ENCODE assay signal across 23 mouse cellular contexts in the genomic region with DNA sequence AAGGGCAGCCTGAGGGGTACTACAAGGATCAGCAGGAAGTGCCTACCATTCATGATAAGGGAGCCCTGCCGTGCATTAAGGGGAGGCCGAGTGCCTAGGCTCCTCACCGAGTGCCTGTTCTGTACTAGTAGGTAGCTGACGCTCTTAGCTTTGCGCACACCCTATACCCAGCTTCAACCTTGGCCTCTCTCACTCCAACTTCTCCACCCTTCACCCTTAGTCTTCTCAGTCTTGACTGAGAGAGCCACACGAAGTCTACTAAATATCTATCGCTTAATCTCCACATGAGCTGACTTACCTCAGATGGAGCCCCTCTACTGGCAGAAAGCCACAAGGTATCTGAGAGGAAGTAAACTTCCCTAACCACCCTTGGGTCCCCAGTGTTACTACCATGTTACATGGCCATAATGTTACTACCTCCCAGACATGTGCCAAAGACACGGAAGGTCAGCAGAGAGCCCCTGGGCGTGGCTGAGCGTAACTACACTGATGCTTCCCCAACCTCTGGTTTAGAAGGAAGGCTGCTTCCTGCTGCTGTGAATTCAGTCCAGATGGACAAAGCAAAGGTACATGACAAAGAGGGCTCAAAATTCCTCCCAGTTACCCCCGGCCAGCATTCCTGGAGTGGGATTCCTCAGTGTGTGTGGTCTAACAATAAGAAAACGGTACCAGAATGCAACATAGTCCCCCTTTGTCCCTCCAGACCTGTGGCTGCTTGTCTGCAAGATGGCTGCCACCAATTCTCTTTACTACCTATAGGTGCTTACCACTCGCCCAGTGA.
A peak's percentile ranks its signal among the peaks of the same experiment; 100 is the strongest.
DNase-seq lines count a peak whose midpoint lies in the region; ATAC-seq and TF ChIP-seq lines count a peak whose summit lies in the region.
"Had no signal": no experiment of that assay in that cellular context is flagged by ENCODE, and none has a peak within 500 bp of the region (broad histone marks: within the 10 kb centered on the region; RNA-seq: fewer than 3 reads in every experiment).

No protein-coding gene starts in this region.

- H3K4me3 ChIP-seq in layer of hippocampus, adult 2 months: no peak overlapping the region
- peak overlapping the region; percentile 20; the same call in 1 of the 2 replicates for H3K4me3 ChIP-seq in G1E (ENCODE audit: low read depth, low read length)
- H3K4me3 ChIP-seq: embryonic facial prominence, embryonic 10.5 days; heart, embryonic 10.5 days; hindbrain, embryonic 12.5 days; left cerebral cortex, adult 2 months; neural tube, embryonic 15.5 days; stomach, embryonic 15.5 days had no signal

- DNase-seq in layer of hippocampus, adult 2 months (ENCODE audit: low spot score in 2 of 2): no peak
- no peak for DNase-seq in layer of hippocampus, adult 18-20 months (ENCODE audit: low spot score in 2 of 2)
- DNase-seq in G1E (ENCODE audit: low spot score): no peak
- peak; percentile 67 for DNase-seq in MEL-GATA-1-ER (ENCODE audit: extremely low read depth, low read depth)
- no peak for DNase-seq in MN1 (ENCODE audit: low spot score)
- DNase-seq in frontal cortex, postnatal 25 days (ENCODE audit: low spot score in 2 of 2): no peak
- DNase-seq: B cell, adult 2 months; cerebellum, adult 11 months; cerebellum, adult 9-11 months; forebrain, postnatal 0 days; kidney, adult 11 months; kidney, postnatal 4 days; lung, adult 2 months; right cerebral cortex, adult 18-20 months; right cerebral cortex, postnatal 4 days had no signal

- no peak for TF ChIP-seq CTCF in layer of hippocampus, adult 2 months (conservative IDR thresholded peaks at IDR 0.05)
- no peak for TF ChIP-seq CTCF in G1E (IDR thresholded peaks at IDR 0.05; ENCODE audit: low read depth, low read length)

- peak; percentile 22; the same call in 1 of the 2 replicates for ATAC-seq in G1E (ENCODE audit: extremely low read depth, insufficient number of reproducible peaks, low FRiP score, poor library complexity, severe bottlenecking)
- ATAC-seq in megakaryocyte, adult 5-6 weeks (ENCODE audit: poor library complexity, severe bottlenecking): peak; percentile 39
- ATAC-seq: forebrain, postnatal 0 days had no signal

- peak overlapping the region; percentile 21; the same call in 1 of the 2 replicates for H3K27ac ChIP-seq in layer of hippocampus, adult 2 months
- H3K27ac ChIP-seq: embryonic facial prominence, embryonic 10.5 days; heart, embryonic 10.5 days; hindbrain, embryonic 12.5 days; left cerebral cortex, adult 2 months; neural tube, embryonic 15.5 days; stomach, embryonic 15.5 days had no signal

- H3K36me3 ChIP-seq in G1E (replicated peaks): peaks cover 81% of the 10 kb centered on the region
- H3K36me3 ChIP-seq: heart, embryonic 10.5 days; neural tube, embryonic 15.5 days; stomach, embryonic 15.5 days had no signal

- no peaks in the 10 kb centered on the region for H3K9me3 ChIP-seq in G1E (replicated peaks)
- H3K9me3 ChIP-seq: embryonic facial prominence, embryonic 10.5 days; heart, embryonic 10.5 days; hindbrain, embryonic 12.5 days; neural tube, embryonic 15.5 days; stomach, embryonic 15.5 days had no signal

- H3K4me1 ChIP-seq in G1E (ENCODE audit: insufficient read depth, low read depth, low read length): peaks cover 81% of the 10 kb centered on the region

- H3K27me3 ChIP-seq in G1E (ENCODE audit: insufficient read depth, low read length): no peaks in the 10 kb centered on the region
- H3K27me3 ChIP-seq: CH12.LX; hindbrain, embryonic 12.5 days; neural tube, embryonic 15.5 days; stomach, embryonic 15.5 days had no signal
